Mouse (Mus musculus): ENCODE data around the gene Tob2. TPM values are rescaled to one million over a fixed set of nuclear protein-coding genes. Genes with fewer than 3 reads are reported as not detected.

Tob2 gene
- polyA plus RNA-seq, 1 experiment from 2014 or later: 14.3 TPM

- Histone ChIP-seq H3K79me2 (ENCODE audit: inconsistent target) (no peaks in the 10 kb centered on the region), H3K36me3 (ENCODE audit: inconsistent target) (no peaks in the 10 kb centered on the region), H3K27ac (no peak overlapping the region), H3K4me3 (ENCODE audit: inconsistent target) (no peak overlapping the region)
- 87% methylated on average over 4 of the region's 4 CpGs for WGBS (ENCODE audit: missing documents)
Measured at GRCm38 (mm10) chr15:81803425-81803951, 55.1 kb downstream of the Tob2 start.

GRCm38 (mm10) chr15:81802941-81803351 is 55.6 kb downstream of the Tob2 start:
- Histone ChIP-seq H3K79me2 (ENCODE audit: inconsistent target) (no peaks in the 10 kb centered on the region), H3K27ac (no peak overlapping the region), H3K36me3 (ENCODE audit: inconsistent target) (no peaks in the 10 kb centered on the region), H3K4me3 (ENCODE audit: inconsistent target) (no peak overlapping the region)
- WGBS (ENCODE audit: missing documents): 31% methylated on average over 8 of the region's 8 CpGs

GRCm38 (mm10) chr15:81802001-81802890 is 56.4 kb downstream of the Tob2 start, which contains the start of gene Tef:
TSS of gene Tef (plus strand) at chr15:81802421.
- no peaks in the 10 kb centered on the region for H3K79me2 ChIP-seq (ENCODE audit: inconsistent target)
- H3K4me3 ChIP-seq (ENCODE audit: inconsistent target): no peak within 1 kb of the TSS
- no peak within 1 kb of the TSS for H3K27ac ChIP-seq
- WGBS (ENCODE audit: missing documents): 15% methylated on average over 19 of the region's 19 CpGs
- no peaks in the 10 kb centered on the region for H3K36me3 ChIP-seq (ENCODE audit: inconsistent target)

- no peak overlapping the region for H3K27ac ChIP-seq
- H3K4me3 ChIP-seq (ENCODE audit: inconsistent target): no peak overlapping the region
- WGBS (ENCODE audit: missing documents): 95% methylated on average over 3 of the region's 3 CpGs
- no peaks in the 10 kb centered on the region for H3K79me2 ChIP-seq (ENCODE audit: inconsistent target)
- H3K36me3 ChIP-seq (ENCODE audit: inconsistent target): no peaks in the 10 kb centered on the region
Measured at GRCm38 (mm10) chr15:81800391-81800790, 58.2 kb downstream of the Tob2 start.

GRCm38 (mm10) chr15:81798421-81798820 is 60.2 kb downstream of the Tob2 start:
- Histone ChIP-seq H3K4me3 (ENCODE audit: inconsistent target) (no peak overlapping the region), H3K79me2 (ENCODE audit: inconsistent target) (no peaks in the 10 kb centered on the region), H3K36me3 (ENCODE audit: inconsistent target) (no peaks in the 10 kb centered on the region), H3K27ac (no peak overlapping the region)
- 96% methylated on average over 4 of the region's 4 CpGs for WGBS (ENCODE audit: missing documents)

Other genes starting within 250 kb of the Tob2 start
- gene L3mbtl2, start 194.9 kb downstream of the Tob2 start, polyA plus RNA-seq (2018): 10.6 to 21.0 TPM (median 11.6 TPM) in 3 replicates
- 0.10 to 0.51 TPM in 2 of 3 replicates, not detected in the other for gene Chadl, start 161.5 kb downstream of the Tob2 start, polyA plus RNA-seq (2018)
- 10.9 to 21.7 TPM (median 18.2 TPM) in 3 replicates for gene Zc3h7b, start 113.7 kb downstream of the Tob2 start, polyA plus RNA-seq (2018)
- gene Rangap1, start 113.3 kb downstream of the Tob2 start, polyA plus RNA-seq (2018): 26.9 to 73.0 TPM (median 33.7 TPM) in 3 replicates
- gene Tef, start 56.4 kb downstream of the Tob2 start, polyA plus RNA-seq (2018): 18.9 to 44.0 TPM (median 23.6 TPM) in 3 replicates
- 24.7 to 37.1 TPM (median 25.5 TPM) in 3 replicates for gene Phf5a, start 13.1 kb upstream of the Tob2 start, polyA plus RNA-seq (2018)
- gene Aco2, start 13.5 kb upstream of the Tob2 start, polyA plus RNA-seq (2018): 94.9 to 124 TPM (median 116 TPM) in 3 replicates
- gene Polr3h, start 67.4 kb upstream of the Tob2 start, polyA plus RNA-seq (2018): 4.7 to 14.4 TPM (median 4.7 TPM) in 3 replicates
- gene Csdc2, start 78.0 kb upstream of the Tob2 start, polyA plus RNA-seq (2018): 0.10 TPM in 1 of 3 replicates, not detected in the others
- gene Pmm1, start 102.1 kb upstream of the Tob2 start, polyA plus RNA-seq (2018): 10.2 to 15.5 TPM (median 14.8 TPM) in 3 replicates
- gene 1700029P11Rik, start 121.7 kb upstream of the Tob2 start, polyA plus RNA-seq (2018): not detected in 3 replicates
- gene Xrcc6, start 129.0 kb upstream of the Tob2 start, polyA plus RNA-seq (2018): 8.4 to 21.0 TPM (median 15.0 TPM) in 3 replicates
- 15.4 to 32.2 TPM (median 24.8 TPM) in 3 replicates for gene Desi1, start 175.1 kb upstream of the Tob2 start, polyA plus RNA-seq (2018)
- gene Snu13, start 188.8 kb upstream of the Tob2 start, polyA plus RNA-seq (2018): 42.7 to 102 TPM (median 90.6 TPM) in 3 replicates
- gene 4930407I10Rik, start 200.4 kb upstream of the Tob2 start, polyA plus RNA-seq (2018): not detected in 3 replicates
- gene Mei1, start 211.2 kb upstream of the Tob2 start, polyA plus RNA-seq (2018): not detected in 3 replicates